Mouse (Mus musculus) forebrain, embryonic 12.5 days (tissue): ENCODE results near the gene Itga9. TPM values are rescaled to one million over a fixed set of nuclear protein-coding genes. Genes with fewer than 3 reads are reported as not detected.

Experiments
- ATAC-seq: fragments of 200-750 bp; cut with Nextera tagmentation; 2 replicates; pipeline ENCODE4 v1.8.0; 2017; ENCODE audit warnings: moderate TSS enrichment; ENCODE audit not compliant: low FRiP score
- H3K27ac ChIP-seq: fragments of 300-500 bp; sonication (generic); 2 replicates; pipeline ENCODE4 v1.5.1; 2016; ENCODE audit warnings: mild to moderate bottlenecking
- H3K27me3 ChIP-seq: fragments of 300-500 bp; sonication (generic); 2 replicates; pipeline ENCODE4 v1.6.1; 2016; ENCODE audit warnings: mild to moderate bottlenecking
- H3K36me3 ChIP-seq: fragments of 300-500 bp; sonication (generic); replicated peaks from 2 replicates; pipeline ENCODE4 v1.6.1; 2016; ENCODE audit warnings: mild to moderate bottlenecking
- H3K4me1 ChIP-seq: fragments of 300-500 bp; sonication (generic); 2 replicates; pipeline ENCODE4 v1.6.1; 2016
- H3K4me2 ChIP-seq: fragments of 300-500 bp; sonication (generic); 2 replicates; pipeline ENCODE4 v1.6.1; 2016; ENCODE audit warnings: mild to moderate bottlenecking, moderate library complexity
- H3K4me3 ChIP-seq: fragments of 300-500 bp; sonication (generic); replicated peaks from 2 replicates; pipeline ENCODE4 v1.5.1; 2016; ENCODE audit warnings: mild to moderate bottlenecking
- H3K9ac ChIP-seq: fragments of 300-500 bp; sonication (generic); 2 replicates; pipeline ENCODE4 v1.6.1; 2016; ENCODE audit warnings: mild to moderate bottlenecking
- H3K9me3 ChIP-seq: fragments of 300-500 bp; sonication (generic); 2 replicates; pipeline ENCODE4 v1.6.1; 2016
- WGBS: fragments of 180-500 bp; shearing (Covaris S2); methylation state at CpG from one replicate; pipeline ENCODE4 v1.1.7; 2016; 5-methylcytosine and 5-hydroxymethylcytosine counted together
- polyA plus RNA-seq: library from polyadenylated mRNA; unstranded; fragments of >200 nt; fragmentation: Nextera tagmentation; extraction: Ambion mirVana; gene quantifications from 2 replicates; pipeline ENCODE4 v1.2.1, GENCODE M21; 2016

Gene Itga9
- polyA plus RNA-seq, 1 experiment from 2014 or later = 7.7 TPM

DNA sequence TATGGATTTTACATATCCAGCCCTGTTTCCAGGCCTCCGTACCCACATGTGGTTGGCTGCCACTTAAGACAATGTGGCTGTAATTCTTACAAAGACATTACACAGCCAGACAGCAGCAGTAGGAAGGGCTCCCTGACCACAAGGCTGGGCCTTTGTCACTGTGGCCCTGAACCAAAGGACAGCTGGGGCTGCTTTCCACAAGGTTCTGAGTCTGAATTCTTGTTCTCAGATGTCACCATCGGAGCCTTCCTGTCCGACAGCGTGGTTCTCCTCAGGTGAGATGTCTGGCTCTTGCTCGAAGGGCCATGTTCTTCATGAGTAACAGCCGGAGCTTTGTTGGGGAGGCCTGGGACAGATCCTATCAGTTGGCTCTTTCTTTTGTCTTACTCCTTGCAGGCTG lies 75.0 kb downstream of the Itga9 start:
- no peaks in the 10 kb centered on the region for H3K9me3 ChIP-seq
- no peak overlapping the region for H3K27ac ChIP-seq
- H3K36me3 ChIP-seq = no peaks in the 10 kb centered on the region
- H3K4me1 ChIP-seq = peaks cover 19% of the 10 kb centered on the region
- H3K4me2 ChIP-seq = no peak overlapping the region
- H3K4me3 ChIP-seq = no peak overlapping the region
- no peak for ATAC-seq
- 90% methylated on average over 6 of the region's 6 CpGs for WGBS
- H3K9ac ChIP-seq = no peak overlapping the region
- no peaks in the 10 kb centered on the region for H3K27me3 ChIP-seq

DNA sequence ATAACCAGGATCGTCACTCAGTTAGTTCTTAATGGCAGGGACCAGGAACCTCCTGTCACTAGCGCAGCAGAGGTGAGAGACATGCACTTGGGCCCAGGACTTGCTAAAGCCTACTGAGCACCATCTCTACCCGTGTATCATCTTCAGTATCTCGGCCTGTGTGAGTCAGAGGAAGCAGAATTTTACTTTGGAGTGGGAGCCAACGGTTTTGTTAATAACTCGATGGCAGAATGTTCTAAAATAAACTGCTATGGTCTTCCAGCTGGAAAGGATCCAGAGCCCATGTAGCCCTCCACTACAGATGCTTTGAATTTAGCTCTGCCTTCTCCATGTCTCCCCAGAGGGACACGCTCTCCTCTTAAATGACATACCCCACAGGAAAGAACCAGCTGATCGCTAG lies 75.7 kb downstream of the Itga9 start:
- H3K4me2 ChIP-seq = no peak overlapping the region
- no peaks in the 10 kb centered on the region for H3K27me3 ChIP-seq
- no peak for ATAC-seq
- no peak overlapping the region for H3K9ac ChIP-seq
- no peak overlapping the region for H3K4me3 ChIP-seq
- 87% methylated on average over 8 of the region's 8 CpGs for WGBS
- H3K36me3 ChIP-seq = no peaks in the 10 kb centered on the region
- no peak overlapping the region for H3K27ac ChIP-seq
- peaks cover 14% of the 10 kb centered on the region for H3K4me1 ChIP-seq
- no peaks in the 10 kb centered on the region for H3K9me3 ChIP-seq

DNA sequence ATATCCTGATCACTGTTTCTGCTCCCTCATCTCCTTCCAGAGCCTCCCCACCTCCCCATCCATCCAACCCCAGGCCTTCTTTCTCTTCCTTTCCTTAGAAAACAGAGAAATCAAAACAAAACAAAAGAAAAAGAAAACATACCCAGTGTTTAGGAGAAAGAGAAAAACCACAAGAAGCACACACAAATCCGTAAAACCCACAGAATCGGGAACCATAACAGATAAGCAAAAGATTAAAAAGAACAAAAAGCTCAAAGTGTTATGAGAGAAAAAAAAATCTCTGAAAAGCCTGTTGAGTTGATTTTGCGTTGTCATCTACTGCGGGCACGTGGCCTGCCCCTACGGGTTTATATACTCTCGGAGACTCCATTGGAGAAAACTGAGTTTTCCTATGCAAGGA lies 77.0 kb downstream of the Itga9 start:
- 93% methylated on average over 7 of the region's 7 CpGs for WGBS
- no peak overlapping the region for H3K4me3 ChIP-seq
- no peaks in the 10 kb centered on the region for H3K9me3 ChIP-seq
- ATAC-seq = no peak
- H3K27me3 ChIP-seq = no peaks in the 10 kb centered on the region
- H3K27ac ChIP-seq = no peak overlapping the region
- no peaks in the 10 kb centered on the region for H3K36me3 ChIP-seq
- H3K4me1 ChIP-seq = 0 out of 2 replicates have a peak, but pooled peaks cover 5% of the 10 kb centered on the region
- H3K4me2 ChIP-seq = no peak overlapping the region
- no peak overlapping the region for H3K9ac ChIP-seq

DNA sequence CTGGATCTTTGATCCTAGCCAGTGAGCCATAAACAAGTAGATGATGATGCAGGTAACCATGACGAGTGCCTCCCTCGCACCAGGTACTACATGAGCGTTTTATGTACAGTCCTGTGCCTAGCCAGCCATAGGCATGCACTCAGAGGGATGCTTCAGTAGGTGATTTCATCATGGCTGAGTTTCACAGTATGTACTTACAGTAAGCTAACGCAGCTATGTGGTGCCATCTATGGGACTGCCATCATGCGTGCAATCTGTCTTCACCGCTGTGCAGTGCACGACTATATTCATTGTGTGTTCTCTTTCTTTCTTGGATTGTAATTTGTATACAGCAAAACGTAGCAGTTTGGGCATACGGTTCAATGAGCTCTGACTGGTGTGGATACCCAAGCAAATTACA lies 77.9 kb downstream of the Itga9 start:
- Histone ChIP-seq H3K9me3 (no peaks in the 10 kb centered on the region), H3K4me2 (no peak overlapping the region), H3K9ac (no peak overlapping the region), H3K27ac (no peak overlapping the region), H3K4me3 (no peak overlapping the region), H3K27me3 (no peaks in the 10 kb centered on the region), H3K36me3 (no peaks in the 10 kb centered on the region), H3K4me1 (peaks cover 6% of the 10 kb centered on the region; the same call in 1 of the 2 replicates)
- no peak for ATAC-seq
- WGBS = 93% methylated on average over 9 of the region's 9 CpGs

DNA sequence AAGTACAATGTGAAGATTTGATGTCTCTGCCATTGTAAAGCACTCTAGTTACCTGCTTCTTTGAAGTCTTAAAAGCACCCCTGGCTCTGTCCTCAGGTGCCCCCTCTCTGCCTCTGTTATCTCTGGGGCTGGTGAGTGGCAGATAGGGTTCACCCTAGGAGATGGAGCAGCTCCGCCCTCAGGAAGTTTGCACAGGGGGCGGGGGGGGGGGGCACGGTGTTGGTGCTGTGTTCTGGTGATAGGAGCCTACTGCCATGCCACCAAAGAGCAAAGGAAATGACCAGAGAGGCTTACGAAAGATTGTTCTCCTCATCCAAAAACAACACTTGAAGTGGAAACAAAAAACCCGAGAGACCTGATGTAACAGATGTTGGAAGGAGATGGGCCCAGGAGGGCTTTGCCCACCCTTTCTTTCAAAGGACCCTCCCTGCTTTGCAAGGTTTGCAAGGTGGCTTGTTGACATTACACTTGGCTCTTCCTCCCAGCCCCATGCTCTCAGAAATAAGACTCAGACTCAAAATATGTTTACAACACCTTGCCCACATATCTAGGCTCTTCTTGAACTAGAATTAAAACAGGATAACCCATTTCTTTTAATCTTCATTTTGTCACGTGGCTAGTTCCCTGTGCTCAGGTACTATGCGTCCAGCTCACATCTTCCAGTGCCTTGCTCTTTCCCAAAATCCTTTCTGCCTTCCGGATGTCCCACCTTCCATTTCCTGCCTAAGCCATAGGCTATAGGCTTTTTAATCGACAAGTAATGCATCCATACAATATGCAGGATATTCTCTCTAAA lies 79.9 kb downstream of the Itga9 start:
- Histone ChIP-seq H3K36me3 (no peaks in the 10 kb centered on the region), H3K4me1 (peaks cover 6% of the 10 kb centered on the region; the same call in 1 of the 2 replicates), H3K27ac (no peak overlapping the region), H3K9me3 (no peaks in the 10 kb centered on the region), H3K9ac (no peak overlapping the region), H3K4me3 (no peak overlapping the region), H3K4me2 (no peak overlapping the region), H3K27me3 (no peaks in the 10 kb centered on the region)
- 85% methylated on average over 9 of the region's 9 CpGs for WGBS
- ATAC-seq = no peak

DNA sequence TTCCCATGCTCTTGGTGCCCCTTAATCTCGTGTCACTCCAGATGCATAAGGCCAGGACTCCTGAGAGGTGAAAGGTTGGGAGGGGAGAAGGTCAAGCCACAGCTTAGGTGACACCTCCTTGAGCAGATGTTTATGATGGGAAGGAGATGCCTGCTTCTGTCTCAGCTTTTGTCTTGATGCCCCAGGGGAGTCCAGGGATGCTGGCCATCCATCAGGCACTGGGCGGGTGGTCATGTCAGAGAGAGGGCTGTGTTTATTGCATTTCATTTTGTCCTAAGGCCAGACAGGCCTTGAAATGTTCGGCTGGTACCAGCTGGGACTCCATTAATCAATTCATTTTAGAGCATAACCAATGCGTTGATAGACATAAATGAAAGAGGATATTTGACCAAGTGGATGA lies 81.8 kb downstream of the Itga9 start:
- WGBS = 79% methylated on average over 4 of the region's 4 CpGs
- no peak overlapping the region for H3K4me3 ChIP-seq
- no peak for ATAC-seq
- H3K9me3 ChIP-seq = no peaks in the 10 kb centered on the region
- no peak overlapping the region for H3K4me2 ChIP-seq
- H3K9ac ChIP-seq = no peak overlapping the region
- no peaks in the 10 kb centered on the region for H3K36me3 ChIP-seq
- no peak overlapping the region for H3K27ac ChIP-seq
- H3K27me3 ChIP-seq = no peaks in the 10 kb centered on the region
- peaks cover 6% of the 10 kb centered on the region; the same call in 1 of the 2 replicates for H3K4me1 ChIP-seq

DNA sequence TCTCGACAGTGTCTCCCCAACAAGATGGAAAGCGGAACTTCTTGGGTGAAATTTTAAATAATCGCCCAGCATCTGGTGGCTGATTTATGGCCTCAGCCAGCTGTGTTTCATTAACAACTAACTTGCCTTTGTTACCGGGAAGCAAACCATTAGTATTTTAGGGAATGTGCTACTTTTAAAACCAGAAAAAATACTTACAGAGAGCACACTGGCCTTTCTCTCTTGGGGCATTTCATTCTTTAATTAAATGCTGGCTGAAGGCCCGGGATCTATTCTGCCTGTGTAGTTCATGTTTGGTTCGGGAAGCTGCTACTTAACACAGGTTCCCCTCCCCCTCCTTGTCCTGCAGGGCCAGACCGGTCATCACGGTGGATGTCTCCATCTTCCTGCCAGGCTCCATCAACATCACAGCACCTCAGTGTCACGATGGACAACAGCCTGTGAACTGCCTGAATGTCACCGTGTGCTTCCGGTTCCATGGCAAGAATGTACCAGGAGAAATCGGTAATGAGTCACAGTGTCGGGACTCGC lies 82.5 kb downstream of the Itga9 start:
- no peak for ATAC-seq
- no peak overlapping the region for H3K4me3 ChIP-seq
- H3K36me3 ChIP-seq = no peaks in the 10 kb centered on the region
- no peak overlapping the region for H3K9ac ChIP-seq
- peaks cover 6% of the 10 kb centered on the region; the same call in 1 of the 2 replicates for H3K4me1 ChIP-seq
- 85% methylated on average over 14 of the region's 14 CpGs for WGBS
- H3K27me3 ChIP-seq = no peaks in the 10 kb centered on the region
- H3K9me3 ChIP-seq = no peaks in the 10 kb centered on the region
- no peak overlapping the region for H3K4me2 ChIP-seq
- no peak overlapping the region for H3K27ac ChIP-seq

DNA sequence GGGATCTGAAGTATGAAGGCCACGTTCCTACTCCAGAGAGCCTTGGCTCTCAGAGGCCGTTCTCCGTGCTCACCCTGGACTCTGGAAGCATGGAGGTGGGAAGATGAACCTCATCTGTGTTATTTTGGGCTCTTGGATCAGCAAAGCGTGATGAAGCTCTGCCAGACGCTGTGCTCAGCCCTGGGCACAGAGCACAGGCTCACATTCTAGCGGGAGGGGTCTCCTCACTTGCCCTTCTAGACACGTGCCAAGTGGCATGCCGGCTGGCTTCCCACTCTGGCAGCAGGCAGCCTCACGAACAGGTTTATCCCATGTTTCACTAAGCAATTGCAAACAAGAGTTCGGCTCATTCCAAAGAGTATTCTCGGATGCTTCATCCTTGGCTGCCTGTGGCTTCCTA lies 86.8 kb downstream of the Itga9 start:
- no peak overlapping the region for H3K4me2 ChIP-seq
- H3K4me3 ChIP-seq = no peak overlapping the region
- H3K4me1 ChIP-seq = peaks cover 4% of the 10 kb centered on the region; the same call in 1 of the 2 replicates
- H3K36me3 ChIP-seq = no peaks in the 10 kb centered on the region
- no peak overlapping the region for H3K27ac ChIP-seq
- no peaks in the 10 kb centered on the region for H3K27me3 ChIP-seq
- no peak overlapping the region for H3K9ac ChIP-seq
- H3K9me3 ChIP-seq = no peaks in the 10 kb centered on the region
- 91% methylated on average over 11 of the region's 11 CpGs for WGBS
- ATAC-seq = no peak

DNA sequence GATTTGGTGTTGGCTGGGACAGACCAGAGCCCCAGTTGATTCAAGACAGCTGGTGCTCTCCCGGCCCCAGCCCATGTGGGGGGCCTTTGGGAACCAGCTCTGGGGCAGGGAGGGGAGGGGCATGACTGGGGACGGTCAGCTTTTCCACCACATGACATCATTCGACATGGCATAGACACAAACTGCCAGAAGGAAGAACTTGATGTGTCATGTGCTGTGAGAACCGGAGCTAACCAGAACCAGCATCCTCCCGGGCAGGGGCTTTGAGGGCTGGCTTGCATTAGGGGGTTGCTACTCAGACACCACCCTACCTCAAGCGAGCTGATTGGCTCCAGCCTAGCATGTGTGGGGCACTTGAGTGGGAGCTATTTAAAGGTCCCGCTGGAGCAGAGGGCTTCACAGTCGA lies 87.9 kb downstream of the Itga9 start:
- H3K4me3 ChIP-seq = no peak overlapping the region
- WGBS = 70% methylated on average over 8 of the region's 8 CpGs
- H3K9ac ChIP-seq = no peak overlapping the region
- no peaks in the 10 kb centered on the region for H3K27me3 ChIP-seq
- ATAC-seq = no peak
- no peak overlapping the region for H3K27ac ChIP-seq
- H3K9me3 ChIP-seq = no peaks in the 10 kb centered on the region
- no peaks in the 10 kb centered on the region for H3K4me1 ChIP-seq
- no peaks in the 10 kb centered on the region for H3K36me3 ChIP-seq
- H3K4me2 ChIP-seq = no peak overlapping the region

DNA sequence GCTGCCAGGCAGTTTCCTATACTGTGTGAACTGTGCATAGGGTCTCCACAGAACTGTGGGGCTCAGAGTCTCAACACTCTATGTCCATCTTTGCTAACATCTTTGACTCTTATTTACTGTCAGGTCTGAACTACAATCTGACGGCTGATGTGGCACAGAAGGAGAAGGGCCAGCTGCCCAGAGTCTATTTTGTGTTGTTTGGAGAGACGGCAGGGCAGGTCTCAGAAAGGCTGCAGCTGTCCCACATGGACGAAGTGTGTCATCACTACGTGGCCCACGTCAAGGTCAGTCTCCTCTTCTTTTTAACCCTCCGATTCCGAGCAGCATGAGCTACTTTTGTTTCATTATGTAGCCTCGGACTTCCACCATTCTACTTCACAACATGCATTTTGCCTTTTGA lies 91.7 kb downstream of the Itga9 start:
- Histone ChIP-seq H3K36me3 (no peaks in the 10 kb centered on the region), H3K9me3 (no peaks in the 10 kb centered on the region), H3K27me3 (no peaks in the 10 kb centered on the region), H3K27ac (no peak overlapping the region), H3K4me2 (no peak overlapping the region), H3K4me1 (0 out of 2 replicates have a peak, but pooled peaks cover 4% of the 10 kb centered on the region), H3K4me3 (no peak overlapping the region), H3K9ac (no peak overlapping the region)
- no peak for ATAC-seq
- 86% methylated on average over 8 of the region's 8 CpGs for WGBS

DNA sequence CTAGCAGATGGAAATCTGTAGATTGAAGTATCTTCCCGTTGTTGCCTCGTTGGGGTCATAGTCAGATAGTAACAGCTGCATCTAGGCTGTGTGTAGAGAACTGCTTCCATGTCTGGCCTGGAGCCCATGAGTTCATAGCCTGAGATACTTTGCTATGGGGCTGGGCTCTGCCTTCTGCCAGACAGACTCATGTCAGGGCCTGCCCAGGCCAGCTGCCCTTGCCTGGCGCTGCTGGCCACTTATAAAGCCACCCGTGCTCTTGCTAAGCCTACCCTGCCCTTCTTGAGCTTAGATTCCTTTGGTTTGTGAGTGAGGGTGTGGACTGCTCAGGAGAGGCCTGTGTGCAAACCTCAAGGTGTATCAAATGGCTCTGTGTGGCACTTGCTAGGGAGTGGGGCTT lies 93.2 kb downstream of the Itga9 start:
- no peak for ATAC-seq
- Histone ChIP-seq H3K27ac (no peak overlapping the region), H3K36me3 (no peaks in the 10 kb centered on the region), H3K9me3 (no peaks in the 10 kb centered on the region), H3K4me2 (no peak overlapping the region), H3K4me3 (no peak overlapping the region), H3K4me1 (0 out of 2 replicates have a peak, but pooled peaks cover 4% of the 10 kb centered on the region), H3K9ac (no peak overlapping the region), H3K27me3 (no peaks in the 10 kb centered on the region)
- WGBS = 86% methylated on average over 4 of the region's 4 CpGs

DNA sequence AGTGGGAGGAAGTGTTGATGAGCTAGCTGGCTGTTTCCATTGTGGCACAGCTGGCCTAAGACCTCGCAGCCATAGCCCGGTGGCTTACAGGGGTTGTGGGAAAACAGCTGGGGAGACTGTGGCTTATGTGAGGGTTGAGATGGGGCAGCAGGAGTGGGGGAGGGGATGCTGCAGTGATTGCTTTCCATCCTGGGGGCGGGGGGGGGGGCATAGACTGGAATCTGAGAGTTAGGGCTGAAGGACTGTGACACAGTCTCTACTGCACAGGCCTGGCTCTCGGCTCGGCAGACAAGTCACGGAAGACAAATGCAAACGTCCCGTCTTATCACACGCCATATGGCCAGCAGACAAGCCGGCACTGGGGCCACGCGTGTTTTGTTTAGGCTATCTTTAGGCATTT lies 94.4 kb downstream of the Itga9 start:
- H3K4me3 ChIP-seq = no peak overlapping the region
- no peaks in the 10 kb centered on the region for H3K36me3 ChIP-seq
- ATAC-seq = no peak
- H3K4me1 ChIP-seq = 0 out of 2 replicates have a peak, but pooled peaks cover 4% of the 10 kb centered on the region
- H3K27me3 ChIP-seq = no peaks in the 10 kb centered on the region
- H3K27ac ChIP-seq = no peak overlapping the region
- H3K9ac ChIP-seq = no peak overlapping the region
- no peak overlapping the region for H3K4me2 ChIP-seq
- H3K9me3 ChIP-seq = no peaks in the 10 kb centered on the region
- WGBS = 77% methylated on average over 12 of the region's 12 CpGs

DNA sequence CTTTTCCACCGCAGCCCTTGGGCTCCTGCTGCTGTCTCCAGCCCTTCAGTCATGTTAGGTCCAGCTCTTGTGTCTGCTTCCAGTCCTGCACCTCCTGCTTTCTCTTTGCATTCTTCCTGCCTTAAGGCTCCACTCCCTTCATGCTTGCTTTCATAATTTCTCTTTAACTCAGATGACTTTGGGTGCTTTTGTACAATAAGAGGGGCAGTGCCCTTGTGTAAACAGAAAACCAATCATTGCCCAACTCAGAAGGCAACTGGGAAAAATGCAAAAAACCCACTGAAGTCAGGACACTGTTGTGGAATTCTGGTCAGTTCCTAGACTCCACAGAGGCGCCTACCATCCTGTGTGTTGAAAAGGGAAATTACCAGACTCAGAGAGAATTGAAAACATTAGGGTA lies 95.3 kb downstream of the Itga9 start:
- Histone ChIP-seq H3K36me3 (no peaks in the 10 kb centered on the region), H3K27me3 (no peaks in the 10 kb centered on the region), H3K9me3 (no peaks in the 10 kb centered on the region), H3K4me1 (0 out of 2 replicates have a peak, but pooled peaks cover 8% of the 10 kb centered on the region), H3K4me3 (no peak overlapping the region), H3K4me2 (no peak overlapping the region), H3K27ac (no peak overlapping the region), H3K9ac (no peak overlapping the region)
- 87% methylated on average over 2 of the region's 2 CpGs for WGBS
- no peak for ATAC-seq
